Mouse (Mus musculus) MEL (cell line): ENCODE results near the gene Bola3.

Experiments
- CTCF ChIP-seq, 3 experiments: IDR thresholded peaks in 2 of 3; conservative IDR thresholded peaks in 1 of 3; 2 replicates each; pipeline ENCODE4 v1.5.1; 2011 to 2012; ENCODE audit warnings: low read length in 3 of 3, low read depth in 2 of 3, mild to moderate bottlenecking in 2 of 3, improper control_type of control experiment in 1 of 3, inconsistent platforms in 1 of 3, mixed read lengths in 1 of 3, moderate library complexity in 1 of 3; ENCODE audit not compliant: control insufficient read depth in 1 of 3, insufficient read depth in 1 of 3, poor library complexity in 1 of 3, severe bottlenecking in 1 of 3
- HCFC1 ChIP-seq: IDR thresholded peaks from 2 replicates; pipeline ENCODE4 v1.6.1; 2012; ENCODE audit warnings: low read depth, mild to moderate bottlenecking, inconsistent platforms, low read length, improper control_type of control experiment, moderate library complexity
- USF1 ChIP-seq: IDR thresholded peaks from 2 replicates; pipeline ENCODE4 v1.6.1; 2014; ENCODE audit warnings: low read depth, mild to moderate bottlenecking, inconsistent platforms, low read length, improper control_type of control experiment, moderate library complexity

- TF ChIP-seq HCFC1 (no peak), CTCF (IDR thresholded peaks at IDR 0.05 in 2 of 3, conservative IDR thresholded peaks at IDR 0.05 in 1 of 3; ENCODE audit: control insufficient read depth in 1 of 3, insufficient read depth in 1 of 3, low read depth in 2 of 3, low read length in 3 of 3, poor library complexity in 1 of 3, severe bottlenecking in 1 of 3) (no peak), USF1 (no peak)
Observed at GRCm38 (mm10) chr6:83363075-83363474, 14.1 kb downstream of the Bola3 start.
